Mouse (Mus musculus): ENCODE measurements around the gene Acss3.

DNA sequence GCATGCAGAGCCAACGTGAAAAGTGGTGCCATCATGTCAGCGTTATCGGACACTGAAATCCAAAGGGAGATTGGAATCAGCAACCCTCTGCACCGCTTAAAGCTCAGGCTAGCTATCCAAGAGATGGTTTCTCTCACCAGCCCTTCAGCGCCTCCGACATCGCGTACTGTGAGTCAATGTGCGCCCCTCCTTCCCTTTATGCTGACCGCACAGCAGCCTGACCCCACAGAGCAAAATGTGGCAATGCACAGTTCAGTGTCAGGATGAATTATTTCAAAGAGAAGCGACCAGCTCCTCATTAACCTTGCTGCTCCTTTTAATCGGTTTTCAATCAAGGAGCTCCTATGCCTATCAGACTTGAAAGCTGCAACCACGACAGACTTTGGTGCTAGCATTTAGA, 227.1 kb downstream of the Acss3 start:
- TF ChIP-seq CTCF (IDR thresholded peaks at IDR 0.05; ENCODE audit: extremely low read depth, insufficient read length, insufficient replicate concordance, low read depth, low read length) (no peak), POLR2A (IDR thresholded peaks at IDR 0.05; ENCODE audit: low read depth, low read length) (no peak)
